Mouse (Mus musculus): ENCODE measurements around the gene Gpr18. TPM values are rescaled to one million over a fixed set of nuclear protein-coding genes. Genes with fewer than 3 reads are reported as not detected.

Gpr18 gene
- polyA plus RNA-seq, 1 experiment from 2014 or later = 0.28 TPM

DNA sequence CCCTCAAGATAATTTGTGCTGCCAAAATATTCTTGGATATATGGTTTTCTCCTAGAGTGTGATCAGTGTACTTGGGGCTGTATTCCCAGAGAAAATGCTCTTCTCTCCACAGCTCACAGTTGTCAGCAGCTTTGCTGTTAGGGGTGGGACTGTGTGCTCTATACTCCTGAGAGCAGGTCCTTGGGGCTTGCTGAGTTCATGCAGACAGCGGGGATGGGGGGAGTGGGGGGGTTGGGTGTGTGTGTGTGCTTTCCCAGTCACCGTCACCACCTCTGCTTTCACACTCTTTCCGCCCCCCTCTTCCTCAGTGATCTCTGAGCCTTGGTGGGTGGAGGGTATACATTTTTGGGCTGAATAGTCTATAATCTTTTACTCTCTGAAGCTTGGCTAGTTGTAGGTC lies 16.5 kb downstream of the Gpr18 start:
- 75% methylated on average over 3 of the region's 3 CpGs for WGBS
- no peak overlapping the region for H3K27ac ChIP-seq (ENCODE audit: low read length)
- no peak for ATAC-seq
- H3K4me2 ChIP-seq (ENCODE audit: low read length) = no peak overlapping the region
- H3K27me3 ChIP-seq (replicated peaks; ENCODE audit: control insufficient read depth, insufficient read depth, low read length) = no peaks in the 10 kb centered on the region
- H3K4me1 ChIP-seq (replicated peaks; ENCODE audit: control insufficient read depth, insufficient read depth, low read length) = 0 out of 2 replicates have a peak, but pooled peaks cover 3% of the 10 kb centered on the region
- H3K36me3 ChIP-seq (ENCODE audit: control insufficient read depth, insufficient read depth) = no peaks in the 10 kb centered on the region
- H3K4me3 ChIP-seq (replicated peaks; ENCODE audit: low read length) = no peak overlapping the region
- H3K9me3 ChIP-seq (ENCODE audit: control insufficient read depth, low read length) = no peaks in the 10 kb centered on the region
- H3K9ac ChIP-seq (replicated peaks; ENCODE audit: low read depth, low read length) = no peak overlapping the region

DNA sequence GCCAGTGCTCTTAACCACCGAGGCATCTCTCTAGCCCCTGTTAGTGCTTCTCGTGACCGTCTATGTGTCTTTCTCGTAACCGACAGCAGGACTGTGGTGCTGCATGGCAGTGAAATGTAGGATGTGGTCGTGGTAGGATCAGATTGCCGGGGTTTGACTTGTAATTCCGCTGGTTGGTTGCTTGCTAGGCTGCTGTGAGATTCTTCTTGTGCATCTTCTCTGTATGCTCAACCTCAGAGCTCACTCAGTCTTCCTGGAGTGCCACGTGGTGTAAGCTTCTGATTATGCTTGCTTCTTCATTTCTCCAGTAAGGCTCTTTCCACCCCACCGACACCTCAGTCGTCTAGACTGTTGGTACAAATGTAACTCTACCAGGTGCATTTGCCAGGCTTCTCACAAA lies 17.1 kb downstream of the Gpr18 start:
- H3K4me3 ChIP-seq (replicated peaks; ENCODE audit: low read length) = no peak overlapping the region
- 0 out of 2 replicates have a peak, but pooled peaks cover 3% of the 10 kb centered on the region for H3K4me1 ChIP-seq (replicated peaks; ENCODE audit: control insufficient read depth, insufficient read depth, low read length)
- 89% methylated on average over 11 of the region's 11 CpGs for WGBS
- H3K27ac ChIP-seq (ENCODE audit: low read length) = no peak overlapping the region
- H3K9ac ChIP-seq (replicated peaks; ENCODE audit: low read depth, low read length) = no peak overlapping the region
- no peaks in the 10 kb centered on the region for H3K9me3 ChIP-seq (ENCODE audit: control insufficient read depth, low read length)
- H3K27me3 ChIP-seq (replicated peaks; ENCODE audit: control insufficient read depth, insufficient read depth, low read length) = no peaks in the 10 kb centered on the region
- no peak overlapping the region for H3K4me2 ChIP-seq (ENCODE audit: low read length)
- ATAC-seq = no peak
- no peaks in the 10 kb centered on the region for H3K36me3 ChIP-seq (ENCODE audit: control insufficient read depth, insufficient read depth)

DNA sequence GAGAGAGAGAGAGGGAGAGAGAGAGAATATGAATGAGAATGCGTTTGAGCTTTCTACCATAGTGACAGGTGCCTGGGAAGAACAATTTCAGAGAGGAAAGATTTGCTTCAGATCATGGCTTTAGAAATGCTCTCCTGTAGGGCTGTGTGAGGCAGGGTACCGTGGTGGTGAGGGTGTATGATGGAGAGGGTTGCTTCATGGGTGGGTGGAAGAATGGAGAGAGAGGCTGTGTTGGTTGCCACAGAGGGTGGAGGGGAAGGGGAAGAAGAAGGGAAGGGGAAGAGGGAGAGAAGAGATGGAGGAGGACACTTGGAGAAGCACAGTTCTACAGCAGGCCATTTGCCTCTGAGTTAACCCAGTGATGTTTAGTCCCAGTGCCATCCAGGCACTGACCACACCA lies 17.8 kb downstream of the Gpr18 start:
- Histone ChIP-seq H3K9ac (replicated peaks; ENCODE audit: low read depth, low read length) (no peak overlapping the region), H3K27me3 (replicated peaks; ENCODE audit: control insufficient read depth, insufficient read depth, low read length) (no peaks in the 10 kb centered on the region), H3K36me3 (ENCODE audit: control insufficient read depth, insufficient read depth) (no peaks in the 10 kb centered on the region), H3K27ac (ENCODE audit: low read length) (no peak overlapping the region), H3K9me3 (ENCODE audit: control insufficient read depth, low read length) (no peaks in the 10 kb centered on the region), H3K4me2 (ENCODE audit: low read length) (no peak overlapping the region), H3K4me3 (replicated peaks; ENCODE audit: low read length) (no peak overlapping the region), H3K4me1 (replicated peaks; ENCODE audit: control insufficient read depth, insufficient read depth, low read length) (0 out of 2 replicates have a peak, but pooled peaks cover 3% of the 10 kb centered on the region)
- 81% methylated on average over 2 of the region's 2 CpGs for WGBS
- no peak for ATAC-seq

DNA sequence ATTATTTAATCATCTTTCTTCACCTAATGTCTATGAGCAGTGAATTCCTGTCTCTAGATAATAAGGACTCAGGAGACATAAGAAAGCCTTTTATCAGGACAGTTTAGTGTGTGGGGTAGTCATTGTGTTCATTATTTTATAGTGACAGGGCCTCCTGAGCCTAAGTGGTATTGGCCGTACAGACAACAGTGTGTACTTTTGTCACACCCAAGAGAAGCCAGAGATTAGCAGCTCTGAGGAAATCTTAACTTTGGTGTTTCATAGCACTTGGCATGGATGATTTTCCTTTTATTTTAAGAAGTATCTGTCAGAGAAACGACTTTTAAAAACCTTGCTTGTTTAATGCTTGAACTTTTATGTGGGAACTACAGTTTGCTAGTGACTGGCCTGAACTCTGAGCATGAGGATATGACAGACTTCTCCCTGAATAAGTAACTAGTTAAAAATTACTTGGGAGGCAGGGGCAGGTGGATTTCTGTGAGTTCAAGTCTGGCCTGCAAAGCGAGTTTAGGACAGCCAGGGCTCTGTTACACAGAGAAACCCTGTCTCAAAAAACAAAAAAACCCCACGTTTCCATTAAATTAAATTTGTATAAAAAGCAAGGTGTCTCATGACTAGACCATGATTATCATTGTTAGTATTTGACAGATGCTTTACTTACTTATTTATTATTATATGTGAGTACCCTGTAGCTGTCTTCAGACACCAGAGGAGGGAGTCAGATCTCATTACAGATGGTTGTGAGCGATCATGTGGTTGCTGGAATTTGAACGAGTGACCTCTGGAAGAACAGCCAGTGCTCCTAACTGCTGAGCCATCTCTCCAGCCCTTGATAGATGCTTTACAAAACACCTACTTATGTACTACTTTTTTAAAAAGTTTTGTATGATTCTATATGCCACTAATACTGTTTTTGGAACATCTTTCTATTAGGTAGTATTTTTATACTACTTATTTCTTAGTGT lies 19.2 kb downstream of the Gpr18 start:
- 0 out of 2 replicates have a peak, but pooled peaks cover 3% of the 10 kb centered on the region for H3K4me1 ChIP-seq (replicated peaks; ENCODE audit: control insufficient read depth, insufficient read depth, low read length)
- H3K27ac ChIP-seq (ENCODE audit: low read length) = no peak overlapping the region
- no peaks in the 10 kb centered on the region for H3K27me3 ChIP-seq (replicated peaks; ENCODE audit: control insufficient read depth, insufficient read depth, low read length)
- H3K4me2 ChIP-seq (ENCODE audit: low read length) = no peak overlapping the region
- no peak overlapping the region for H3K9ac ChIP-seq (replicated peaks; ENCODE audit: low read depth, low read length)
- ATAC-seq = no peak
- no peak overlapping the region for H3K4me3 ChIP-seq (replicated peaks; ENCODE audit: low read length)
- no peaks in the 10 kb centered on the region for H3K9me3 ChIP-seq (ENCODE audit: control insufficient read depth, low read length)
- WGBS = 72% methylated on average over 6 of the region's 6 CpGs
- no peaks in the 10 kb centered on the region for H3K36me3 ChIP-seq (ENCODE audit: control insufficient read depth, insufficient read depth)

DNA sequence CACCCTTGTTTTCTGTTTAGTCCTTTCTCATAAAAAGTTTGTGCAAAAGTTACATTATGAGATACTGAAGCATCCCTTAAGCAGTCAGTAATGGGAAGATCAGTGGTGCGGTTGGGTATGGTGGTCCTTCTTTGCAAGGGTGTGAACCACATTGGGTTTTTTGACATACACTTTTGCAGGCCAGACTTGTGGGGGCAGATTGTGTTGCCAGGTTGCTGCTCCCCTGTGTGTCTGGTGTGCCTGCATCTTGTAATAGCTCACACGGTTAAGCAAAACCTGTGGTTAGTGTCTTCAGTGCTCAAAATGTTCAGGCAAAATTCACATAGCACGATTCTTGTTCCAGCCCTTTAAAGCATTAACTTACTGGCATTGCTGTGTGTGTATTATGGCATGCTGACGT lies 20.3 kb downstream of the Gpr18 start:
- no peaks in the 10 kb centered on the region for H3K36me3 ChIP-seq (ENCODE audit: control insufficient read depth, insufficient read depth)
- no peak overlapping the region for H3K27ac ChIP-seq (ENCODE audit: low read length)
- no peak overlapping the region for H3K4me2 ChIP-seq (ENCODE audit: low read length)
- ATAC-seq = no peak
- H3K4me3 ChIP-seq (replicated peaks; ENCODE audit: low read length) = no peak overlapping the region
- no peaks in the 10 kb centered on the region for H3K9me3 ChIP-seq (ENCODE audit: control insufficient read depth, low read length)
- H3K9ac ChIP-seq (replicated peaks; ENCODE audit: low read depth, low read length) = no peak overlapping the region
- no peaks in the 10 kb centered on the region for H3K27me3 ChIP-seq (replicated peaks; ENCODE audit: control insufficient read depth, insufficient read depth, low read length)
- H3K4me1 ChIP-seq (replicated peaks; ENCODE audit: control insufficient read depth, insufficient read depth, low read length) = 0 out of 2 replicates have a peak, but pooled peaks cover 3% of the 10 kb centered on the region
- 90% methylated on average over 4 of the region's 4 CpGs for WGBS

DNA sequence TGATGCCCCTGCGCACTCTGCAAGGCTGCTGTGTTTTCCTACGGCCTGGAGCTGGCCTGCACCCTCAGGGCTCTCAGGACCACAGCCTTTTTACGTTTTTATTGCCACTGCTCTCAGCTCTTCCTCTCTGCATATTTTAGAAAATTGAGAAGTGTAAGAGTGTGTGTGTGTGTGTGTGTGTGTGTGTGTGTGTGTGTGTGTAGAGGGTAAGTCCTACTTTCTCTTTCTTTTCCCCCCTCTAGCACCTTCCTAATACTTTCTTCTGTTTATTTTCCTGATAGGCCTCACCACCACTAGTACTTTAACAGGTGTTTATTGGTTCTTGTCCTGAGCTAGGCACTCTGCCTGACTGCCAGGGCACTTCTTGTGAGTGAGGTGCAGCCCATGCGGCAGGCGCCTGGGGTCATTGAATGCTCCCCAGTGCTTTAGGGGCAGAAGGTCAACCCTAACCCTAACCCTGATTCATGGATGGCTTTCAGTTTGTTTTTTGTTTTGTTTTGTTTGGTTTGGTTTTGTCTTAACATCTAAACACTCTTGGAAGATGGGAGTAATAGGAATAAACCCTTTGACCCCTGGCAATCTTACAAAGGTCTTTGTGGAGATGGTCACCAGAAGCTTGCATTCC lies 21.0 kb downstream of the Gpr18 start:
- no peak overlapping the region for H3K27ac ChIP-seq (ENCODE audit: low read length)
- H3K4me1 ChIP-seq (replicated peaks; ENCODE audit: control insufficient read depth, insufficient read depth, low read length) = 0 out of 2 replicates have a peak, but pooled peaks cover 3% of the 10 kb centered on the region
- no peaks in the 10 kb centered on the region for H3K9me3 ChIP-seq (ENCODE audit: control insufficient read depth, low read length)
- no peaks in the 10 kb centered on the region for H3K36me3 ChIP-seq (ENCODE audit: control insufficient read depth, insufficient read depth)
- H3K4me3 ChIP-seq (replicated peaks; ENCODE audit: low read length) = no peak overlapping the region
- no peak for ATAC-seq
- no peak overlapping the region for H3K9ac ChIP-seq (replicated peaks; ENCODE audit: low read depth, low read length)
- H3K27me3 ChIP-seq (replicated peaks; ENCODE audit: control insufficient read depth, insufficient read depth, low read length) = no peaks in the 10 kb centered on the region
- H3K4me2 ChIP-seq (ENCODE audit: low read length) = no peak overlapping the region
- WGBS = 82% methylated on average over 5 of the region's 5 CpGs

DNA sequence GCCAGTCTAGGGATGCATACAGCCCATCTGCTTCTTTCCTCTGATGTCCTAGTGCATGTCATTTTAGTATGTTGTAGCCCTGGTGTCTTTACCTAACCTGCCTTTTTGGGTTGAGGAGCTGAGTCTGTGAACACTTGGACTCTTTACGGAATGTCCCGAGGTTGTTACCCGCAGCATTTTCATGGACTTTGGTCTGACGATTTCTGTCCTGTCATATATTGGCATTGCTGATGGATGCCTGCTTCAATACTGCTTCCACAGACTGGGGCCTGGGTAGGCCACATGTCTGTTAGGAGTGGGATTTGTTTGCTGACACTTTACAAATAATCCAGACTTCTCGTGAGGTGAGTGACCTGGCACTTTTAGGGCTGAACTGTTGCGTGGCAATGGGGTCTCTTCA lies 21.8 kb downstream of the Gpr18 start:
- ATAC-seq = no peak
- H3K27ac ChIP-seq (ENCODE audit: low read length) = no peak overlapping the region
- WGBS = 91% methylated on average over 6 of the region's 6 CpGs
- no peaks in the 10 kb centered on the region for H3K9me3 ChIP-seq (ENCODE audit: control insufficient read depth, low read length)
- no peaks in the 10 kb centered on the region for H3K4me1 ChIP-seq (replicated peaks; ENCODE audit: control insufficient read depth, insufficient read depth, low read length)
- no peak overlapping the region for H3K4me2 ChIP-seq (ENCODE audit: low read length)
- H3K27me3 ChIP-seq (replicated peaks; ENCODE audit: control insufficient read depth, insufficient read depth, low read length) = no peaks in the 10 kb centered on the region
- H3K36me3 ChIP-seq (ENCODE audit: control insufficient read depth, insufficient read depth) = no peaks in the 10 kb centered on the region
- H3K4me3 ChIP-seq (replicated peaks; ENCODE audit: low read length) = no peak overlapping the region
- H3K9ac ChIP-seq (replicated peaks; ENCODE audit: low read depth, low read length) = no peak overlapping the region

DNA sequence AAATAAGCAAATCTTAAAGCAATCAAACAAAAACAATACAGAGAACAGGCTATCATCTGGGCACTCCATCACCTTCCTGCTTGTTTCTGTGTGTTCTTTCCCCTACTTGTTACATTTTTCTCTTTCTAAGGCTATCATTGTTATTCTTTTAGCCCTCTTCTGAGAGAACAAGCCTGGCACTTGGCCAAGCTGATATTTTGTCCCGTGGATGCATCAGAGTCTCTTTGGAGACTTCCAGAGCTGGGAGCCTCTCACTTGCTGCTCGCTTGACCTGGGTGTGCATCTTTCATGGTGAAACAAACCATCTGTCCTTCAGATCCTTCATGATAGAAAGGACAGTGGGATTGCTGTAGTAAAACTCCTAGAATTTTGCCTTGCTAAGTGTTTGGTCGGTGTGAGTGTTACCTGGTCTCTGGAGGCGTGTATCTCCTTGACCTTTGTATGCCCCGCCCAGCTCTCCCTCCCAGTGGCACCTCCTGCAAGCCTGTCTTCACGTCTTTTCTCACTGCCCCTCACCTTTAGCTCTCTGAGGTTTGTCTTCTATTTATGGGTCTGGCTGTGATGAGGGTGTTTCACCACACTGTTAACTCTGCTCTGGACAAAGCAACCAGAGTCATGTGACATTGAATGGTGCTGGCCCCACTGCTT lies 31.3 kb downstream of the Gpr18 start:
- H3K4me2 ChIP-seq (ENCODE audit: low read length) = no peak overlapping the region
- H3K36me3 ChIP-seq (ENCODE audit: control insufficient read depth, insufficient read depth) = no peaks in the 10 kb centered on the region; the same call in 1 of the 2 replicates
- H3K27ac ChIP-seq (ENCODE audit: low read length) = no peak overlapping the region
- H3K9ac ChIP-seq (replicated peaks; ENCODE audit: low read depth, low read length) = no peak overlapping the region
- no peak for ATAC-seq
- no peaks in the 10 kb centered on the region for H3K9me3 ChIP-seq (ENCODE audit: control insufficient read depth, low read length)
- H3K4me1 ChIP-seq (replicated peaks; ENCODE audit: control insufficient read depth, insufficient read depth, low read length) = peaks cover 17% of the 10 kb centered on the region
- H3K4me3 ChIP-seq (replicated peaks; ENCODE audit: low read length) = no peak overlapping the region
- WGBS = 82% methylated on average over 6 of the region's 6 CpGs
- no peaks in the 10 kb centered on the region for H3K27me3 ChIP-seq (replicated peaks; ENCODE audit: control insufficient read depth, insufficient read depth, low read length)

DNA sequence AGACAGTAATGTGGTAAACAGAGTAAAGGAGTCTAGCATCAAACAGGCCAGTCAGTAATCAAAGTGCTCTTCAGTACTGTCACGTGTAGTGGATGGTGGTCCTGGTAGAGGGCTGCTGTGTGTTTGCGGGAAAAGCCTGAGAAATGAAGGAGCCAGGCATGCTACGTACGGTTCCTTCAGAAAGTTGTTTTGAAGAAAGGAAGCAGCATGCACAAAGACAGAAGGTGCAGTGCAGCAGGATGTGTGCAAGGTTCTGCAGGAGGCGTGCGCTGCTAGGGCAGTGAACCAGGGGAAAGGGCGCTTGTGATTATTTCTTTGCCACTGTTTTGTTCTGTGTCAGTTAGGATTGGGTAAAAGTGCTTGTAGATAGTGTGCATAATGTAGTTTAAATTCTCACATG lies 34.4 kb downstream of the Gpr18 start:
- 86% methylated on average over 7 of the region's 7 CpGs for WGBS
- Histone ChIP-seq H3K9me3 (ENCODE audit: control insufficient read depth, low read length) (no peaks in the 10 kb centered on the region), H3K4me3 (replicated peaks; ENCODE audit: low read length) (no peak overlapping the region), H3K9ac (replicated peaks; ENCODE audit: low read depth, low read length) (no peak overlapping the region), H3K27ac (ENCODE audit: low read length) (no peak overlapping the region), H3K4me1 (replicated peaks; ENCODE audit: control insufficient read depth, insufficient read depth, low read length) (peaks cover 20% of the 10 kb centered on the region), H3K4me2 (ENCODE audit: low read length) (no peak overlapping the region), H3K27me3 (replicated peaks; ENCODE audit: control insufficient read depth, insufficient read depth, low read length) (no peaks in the 10 kb centered on the region), H3K36me3 (ENCODE audit: control insufficient read depth, insufficient read depth) (no peaks in the 10 kb centered on the region; the same call in 1 of the 2 replicates)
- ATAC-seq = no peak
